ENCODE assay signal across 16 mouse cellular contexts in genomic region chr11:57652923-57653660, GRCm38 (mm10). TPM values are rescaled to one million over a fixed set of nuclear protein-coding genes. Genes with fewer than 3 reads are reported as not detected.
DNase-seq lines count a peak whose midpoint lies in the region; ATAC-seq and TF ChIP-seq lines count a peak whose summit lies in the region.
"Had no signal": no experiment of that assay in that cellular context is flagged by ENCODE, and none has a peak within 500 bp of the region (broad histone marks: within the 10 kb centered on the region; RNA-seq: fewer than 3 reads in every experiment).

No protein-coding gene starts in this region.

- peaks cover 86% of the 10 kb centered on the region for H3K4me1 ChIP-seq in heart, embryonic 13.5 days
- peaks cover 79% of the 10 kb centered on the region for H3K4me1 ChIP-seq in thymus, adult 2 months (replicated peaks; ENCODE audit: control insufficient read depth, insufficient read depth, low read length)
- peaks cover 100% of the 10 kb centered on the region for H3K4me1 ChIP-seq in liver, embryonic 13.5 days (replicated peaks)

- no peak for TF ChIP-seq POLR2A in thymus, adult 2 months (IDR thresholded peaks at IDR 0.05; ENCODE audit: control insufficient read depth, extremely low read depth, insufficient read depth, low read length, poor library complexity)

- 81% methylated on average over 14 of the region's 14 CpGs for WGBS in heart, embryonic 13.5 days
- WGBS in thymus, adult 2 months: 84% methylated on average over 14 of the region's 14 CpGs
- WGBS in liver, embryonic 13.5 days (ENCODE audit: insufficient replicate concordance): 75% methylated on average over 14 of the region's 14 CpGs

- 0 out of 2 replicates have a peak, but pooled peaks cover 3% of the 10 kb centered on the region for H3K36me3 ChIP-seq in heart, embryonic 13.5 days
- no peaks in the 10 kb centered on the region for H3K36me3 ChIP-seq in thymus, adult 2 months (ENCODE audit: control insufficient read depth, insufficient read depth, low read length)
- H3K36me3 ChIP-seq in liver, embryonic 13.5 days: peaks cover 23% of the 10 kb centered on the region
- H3K36me3 ChIP-seq: embryonic facial prominence, embryonic 15.5 days; forebrain, embryonic 15.5 days had no signal

- no peak for TF ChIP-seq CTCF in thymus, adult 2 months (IDR thresholded peaks at IDR 0.05; ENCODE audit: borderline replicate concordance, control insufficient read depth, extremely low read depth, insufficient read depth, low read length, poor library complexity)

- no peaks in the 10 kb centered on the region for H3K27me3 ChIP-seq in heart, embryonic 13.5 days (replicated peaks)
- no peaks in the 10 kb centered on the region for H3K27me3 ChIP-seq in thymus, adult 2 months (ENCODE audit: control insufficient read depth, insufficient read depth, low read length)
- no peaks in the 10 kb centered on the region for H3K27me3 ChIP-seq in liver, embryonic 13.5 days
- H3K27me3 ChIP-seq: embryonic facial prominence, embryonic 15.5 days; forebrain, embryonic 15.5 days had no signal

- peak overlapping the region; percentile 34; the same call in 1 of the 2 replicates for H3K4me2 ChIP-seq in heart, embryonic 13.5 days
- peak overlapping the region; percentile 99 for H3K4me2 ChIP-seq in liver, embryonic 13.5 days
- H3K4me2 ChIP-seq: embryonic facial prominence, embryonic 15.5 days; forebrain, embryonic 15.5 days had no signal

- ATAC-seq in heart, embryonic 13.5 days (ENCODE audit: extremely low read depth, insufficient number of reproducible peaks, low FRiP score, low TSS enrichment): no peak
- no peak for ATAC-seq in liver, embryonic 13.5 days (ENCODE audit: low read depth)
- ATAC-seq: forebrain, embryonic 15.5 days had no signal

- no peak for DNase-seq in heart, postnatal 36 days
- DNase-seq in thymus, postnatal 14 days: peak; percentile 3
- no peak for DNase-seq in thymus, adult 2 months
- DNase-seq in liver, embryonic 13.5 days: no peak
- peak; percentile 39 for DNase-seq in testis, postnatal 10 days (ENCODE audit: low spot score)
- no peak for DNase-seq in layer of hippocampus, postnatal 25 days (ENCODE audit: extremely low spot score in 1 of 2, low spot score in 1 of 2)
- DNase-seq: adrenal gland, adult 2 months; cerebellum, adult 2 months; heart, postnatal 4 days; lung, adult 18-20 months; midbrain, embryonic 14.5 days; right cerebral cortex, adult 18-20 months had no signal

- no peaks in the 10 kb centered on the region for H3K9me3 ChIP-seq in heart, embryonic 13.5 days
- no peaks in the 10 kb centered on the region for H3K9me3 ChIP-seq in liver, embryonic 13.5 days (replicated peaks)
- H3K9me3 ChIP-seq: embryonic facial prominence, embryonic 15.5 days; forebrain, embryonic 15.5 days had no signal

- H3K9ac ChIP-seq in heart, embryonic 13.5 days: no peak overlapping the region
- peak overlapping the region; percentile 99 for H3K9ac ChIP-seq in liver, embryonic 13.5 days
- H3K9ac ChIP-seq: embryonic facial prominence, embryonic 15.5 days; forebrain, embryonic 15.5 days had no signal

- H3K27ac ChIP-seq in heart, embryonic 13.5 days (replicated peaks): no peak overlapping the region
- no peak overlapping the region for H3K27ac ChIP-seq in thymus, adult 2 months (ENCODE audit: control insufficient read depth, insufficient read depth, low read length)
- H3K27ac ChIP-seq in liver, embryonic 13.5 days: peak overlapping the region; percentile 99
- H3K27ac ChIP-seq: embryonic facial prominence, embryonic 15.5 days; forebrain, embryonic 15.5 days; kidney, postnatal 0 days had no signal

- no peak overlapping the region for H3K4me3 ChIP-seq in heart, embryonic 13.5 days
- H3K4me3 ChIP-seq in thymus, adult 2 months (ENCODE audit: control insufficient read depth, insufficient read depth, low read length): no peak overlapping the region
- H3K4me3 ChIP-seq in liver, embryonic 13.5 days (replicated peaks): no peak overlapping the region
- H3K4me3 ChIP-seq: embryonic facial prominence, embryonic 15.5 days; forebrain, embryonic 15.5 days had no signal

- intact Hi-C loops in heart, postnatal 36 days (cut with DNase I): no loop called here

RNA-seq across cellular contexts. Expression of gene Galnt10, which starts 7.8 kb away (rescaled TPM):
- polyA plus RNA-seq in heart, embryonic 13.5 days (2015; fragmentation: Nextera tagmentation; extraction: Ambion mirVana): 10.3 and 11.4 TPM in 2 replicates
- total RNA-seq in heart, postnatal 36 days (2021): 1 to 10 TPM; 6.7 to 9.2 TPM
- 28.0 and 48.9 TPM in 2 replicates for polyA plus RNA-seq in thymus, adult 2 months (2012; rRNA removed)
- polyA plus RNA-seq in liver, embryonic 13.5 days (2015; fragmentation: Nextera tagmentation; extraction: Ambion mirVana): 23.6 and 27.5 TPM in 2 replicates
- 1 to 10 TPM; 7.1 TPM for total RNA-seq in layer of hippocampus, postnatal 25 days (2021)

Comparison
In these comparisons a context has a peak if more than half of its experiments do, and no peak if none do; other contexts are left out.
1. DNase-seq: peak in thymus, postnatal 14 days (single experiment) and testis, postnatal 10 days (single experiment); none in heart, postnatal 36 days (0 of 2), thymus, adult 2 months (single experiment), liver, embryonic 13.5 days (single experiment) and layer of hippocampus, postnatal 25 days (0 of 2).